Mouse (Mus musculus) kidney, embryonic 15.5 days (tissue): ENCODE measurements around the gene Tmem203. TPM values are rescaled to one million over a fixed set of nuclear protein-coding genes. Genes with fewer than 3 reads are reported as not detected.

ENCODE experiments used
- ATAC-seq: fragments of 200-750 bp; cut with Nextera tagmentation; replicated peaks from 2 replicates; pipeline ENCODE4 v1.8.0; 2017; ENCODE audit warnings: moderate TSS enrichment; ENCODE audit not compliant: low FRiP score
- H3K27ac ChIP-seq: fragments of 300-500 bp; sonication (generic); 2 replicates; pipeline ENCODE4 v1.5.1; 2015; ENCODE audit warnings: mild to moderate bottlenecking, inconsistent platforms
- H3K27me3 ChIP-seq: fragments of 300-500 bp; sonication (generic); 2 replicates; pipeline ENCODE4 v1.6.1; 2015; ENCODE audit warnings: inconsistent platforms
- H3K36me3 ChIP-seq: fragments of 300-500 bp; sonication (generic); 2 replicates; pipeline ENCODE4 v1.6.1; 2015; ENCODE audit warnings: inconsistent platforms
- H3K4me1 ChIP-seq: fragments of 300-500 bp; sonication (generic); 2 replicates; pipeline ENCODE4 v1.6.1; 2015; ENCODE audit warnings: inconsistent platforms
- H3K4me2 ChIP-seq: fragments of 300-500 bp; sonication (generic); 2 replicates; pipeline ENCODE4 v1.6.1; 2015; ENCODE audit warnings: moderate library complexity, mild to moderate bottlenecking, inconsistent platforms
- H3K4me3 ChIP-seq: fragments of 300-500 bp; sonication (generic); replicated peaks from 2 replicates; pipeline ENCODE4 v1.5.1; 2015; ENCODE audit warnings: mild to moderate bottlenecking, inconsistent platforms
- H3K9ac ChIP-seq: fragments of 300-500 bp; sonication (generic); 2 replicates; pipeline ENCODE4 v1.6.1; 2015; ENCODE audit warnings: mild to moderate bottlenecking, inconsistent platforms
- H3K9me3 ChIP-seq: fragments of 300-500 bp; sonication (generic); replicated peaks from 2 replicates; pipeline ENCODE4 v1.6.1; 2016; ENCODE audit warnings: inconsistent platforms
- WGBS: fragments of 180-500 bp; shearing (Covaris S2); methylation state at CpG from one replicate; pipeline ENCODE4 v1.1.7; 2015; ENCODE audit warnings: mixed read lengths; 5-methylcytosine and 5-hydroxymethylcytosine counted together
- polyA plus RNA-seq: library from polyadenylated mRNA; unstranded; fragments of >200 nt; fragmentation: Nextera tagmentation; extraction: Ambion mirVana; gene quantifications from 2 replicates; pipeline ENCODE4 v1.2.1, GENCODE M21; 2015

The Tmem203 gene
- polyA plus RNA-seq, 1 experiment from 2014 or later = 23.4 TPM

GRCm38 (mm10) chr2:25234551-25235220, 20.6 kb upstream of the Tmem203 start:
- ATAC-seq = no peak
- no peak overlapping the region for H3K4me2 ChIP-seq
- no peaks in the 10 kb centered on the region for H3K36me3 ChIP-seq
- WGBS = 68% methylated on average over 5 of the region's 5 CpGs
- H3K4me3 ChIP-seq = no peak overlapping the region
- no peaks in the 10 kb centered on the region for H3K27me3 ChIP-seq
- peaks cover 9% of the 10 kb centered on the region for H3K4me1 ChIP-seq
- no peaks in the 10 kb centered on the region for H3K9me3 ChIP-seq
- H3K9ac ChIP-seq = no peak overlapping the region
- H3K27ac ChIP-seq = peak overlapping the region; percentile 61

GRCm38 (mm10) chr2:25236614-25237013, 18.6 kb upstream of the Tmem203 start, which contains the start of gene Rnf224:
Rnf224 (minus strand) TSS chr2:25236787.
- H3K36me3 ChIP-seq = no peaks in the 10 kb centered on the region
- peaks cover 24% of the 10 kb centered on the region for H3K4me1 ChIP-seq
- ATAC-seq = no peak
- no peaks in the 10 kb centered on the region for H3K9me3 ChIP-seq
- H3K4me3 ChIP-seq = no peak within 1 kb of the TSS
- 31% methylated on average over 8 of the region's 8 CpGs for WGBS
- H3K27ac ChIP-seq = no peak within 1 kb of the TSS
- H3K27me3 ChIP-seq = peaks cover 8% of the 10 kb centered on the region
- no peak within 1 kb of the TSS for H3K9ac ChIP-seq
- no peak within 1 kb of the TSS for H3K4me2 ChIP-seq

- no peak overlapping the region for H3K9ac ChIP-seq
- no peak overlapping the region for H3K4me2 ChIP-seq
- ATAC-seq = no peak
- peaks cover 16% of the 10 kb centered on the region for H3K27me3 ChIP-seq
- peaks cover 33% of the 10 kb centered on the region for H3K4me1 ChIP-seq
- H3K27ac ChIP-seq = no peak overlapping the region
- H3K4me3 ChIP-seq = no peak overlapping the region
- H3K9me3 ChIP-seq = no peaks in the 10 kb centered on the region
- 61% methylated on average over 4 of the region's 4 CpGs for WGBS
- no peaks in the 10 kb centered on the region for H3K36me3 ChIP-seq
Observed at GRCm38 (mm10) chr2:25237522-25237921, 17.7 kb upstream of the Tmem203 start.

DNA sequence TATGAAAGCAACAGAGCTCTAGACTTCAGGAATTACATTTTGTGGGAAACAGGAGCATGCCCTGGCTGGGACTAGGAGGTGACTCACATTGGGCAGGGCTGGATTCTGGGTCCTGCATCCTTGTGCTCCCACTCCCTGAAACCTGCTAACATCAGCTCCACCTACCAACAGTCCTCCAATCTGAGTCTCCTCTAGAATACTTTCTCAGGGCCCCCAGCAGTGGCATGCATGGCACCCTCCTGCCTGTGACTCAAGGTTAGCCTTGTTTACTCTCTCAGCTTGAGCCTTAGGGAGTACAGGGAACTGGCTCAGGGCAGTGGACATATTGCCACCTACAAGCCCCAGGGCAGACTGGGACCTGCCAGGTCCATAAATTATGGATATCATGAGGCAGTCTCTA, 17.1 kb upstream of the Tmem203 start:
- no peak overlapping the region for H3K4me2 ChIP-seq
- no peak overlapping the region for H3K4me3 ChIP-seq
- H3K27ac ChIP-seq = no peak overlapping the region
- no peak overlapping the region for H3K9ac ChIP-seq
- ATAC-seq = no peak
- no peaks in the 10 kb centered on the region for H3K36me3 ChIP-seq
- H3K27me3 ChIP-seq = peaks cover 22% of the 10 kb centered on the region
- peaks cover 39% of the 10 kb centered on the region for H3K4me1 ChIP-seq
- H3K9me3 ChIP-seq = no peaks in the 10 kb centered on the region

- Histone ChIP-seq H3K27ac (no peak overlapping the region), H3K9ac (no peak overlapping the region), H3K9me3 (no peaks in the 10 kb centered on the region), H3K4me1 (peaks cover 38% of the 10 kb centered on the region), H3K27me3 (peaks cover 28% of the 10 kb centered on the region), H3K36me3 (no peaks in the 10 kb centered on the region), H3K4me3 (no peak overlapping the region), H3K4me2 (no peak overlapping the region)
- no peak for ATAC-seq
- WGBS = 79% methylated on average over 3 of the region's 3 CpGs
Observed at GRCm38 (mm10) chr2:25239766-25240165, 15.5 kb upstream of the Tmem203 start.

- H3K9me3 ChIP-seq = no peaks in the 10 kb centered on the region
- peak overlapping the region; percentile 99 for H3K4me2 ChIP-seq
- H3K4me1 ChIP-seq = peaks cover 38% of the 10 kb centered on the region
- H3K36me3 ChIP-seq = no peaks in the 10 kb centered on the region; the same call in 1 of the 2 replicates
- peaks cover 28% of the 10 kb centered on the region for H3K27me3 ChIP-seq
- H3K27ac ChIP-seq = peak overlapping the region; percentile 78
- peak overlapping the region; percentile 62 for H3K4me3 ChIP-seq
- H3K9ac ChIP-seq = peak overlapping the region; percentile 32
- WGBS = 46% methylated on average over 8 of the region's 8 CpGs
- no peak; the same call in 1 of the 2 replicates for ATAC-seq
Observed at GRCm38 (mm10) chr2:25240310-25240709, 14.9 kb upstream of the Tmem203 start.

DNA sequence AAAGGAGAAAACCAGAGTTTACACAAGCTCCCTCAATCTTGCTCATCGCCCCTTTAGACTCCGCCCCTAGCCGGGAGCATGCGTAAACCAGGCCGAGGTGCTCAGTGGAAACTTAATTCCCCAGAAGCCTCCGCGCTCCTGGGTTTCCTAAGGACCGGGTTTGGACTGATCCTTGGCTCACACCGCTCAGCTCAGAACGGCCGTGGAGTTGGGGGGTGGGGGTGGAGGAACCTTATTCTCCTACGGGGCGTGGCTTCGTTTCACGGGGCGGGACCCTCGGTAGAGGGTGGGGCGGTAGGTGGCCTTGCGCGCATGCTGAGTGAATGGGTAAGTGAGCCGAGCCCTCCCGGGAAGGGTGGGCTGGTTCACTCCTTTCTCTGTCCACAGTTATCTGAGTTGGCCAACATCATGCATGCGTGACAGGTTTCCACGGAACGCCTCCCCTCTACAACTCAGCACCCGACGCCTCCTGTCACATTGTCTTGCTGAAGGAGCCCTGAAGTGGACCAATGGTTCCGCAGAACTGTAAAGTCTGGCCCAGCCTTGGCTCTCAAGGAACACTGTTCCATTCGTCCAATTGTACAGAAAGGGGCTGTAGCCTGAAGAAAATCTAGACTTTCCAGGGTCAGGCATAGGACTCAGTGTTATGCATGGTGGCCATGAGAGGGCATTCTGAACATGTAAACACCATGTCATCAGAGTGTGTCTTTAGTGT, 14.4 kb upstream of the Tmem203 start:
- peak overlapping the region; percentile 99 for H3K4me2 ChIP-seq
- H3K27ac ChIP-seq = peak overlapping the region; percentile 78
- H3K9me3 ChIP-seq = no peaks in the 10 kb centered on the region
- H3K4me3 ChIP-seq = peak overlapping the region; percentile 62
- peak; percentile 85 for ATAC-seq
- peaks cover 28% of the 10 kb centered on the region for H3K27me3 ChIP-seq
- H3K4me1 ChIP-seq = peaks cover 38% of the 10 kb centered on the region
- peaks cover under 1% of the 10 kb centered on the region; the same call in 1 of the 2 replicates for H3K36me3 ChIP-seq
- WGBS = 1% methylated on average over 29 of the region's 29 CpGs
- peak overlapping the region; percentile 32 for H3K9ac ChIP-seq

DNA sequence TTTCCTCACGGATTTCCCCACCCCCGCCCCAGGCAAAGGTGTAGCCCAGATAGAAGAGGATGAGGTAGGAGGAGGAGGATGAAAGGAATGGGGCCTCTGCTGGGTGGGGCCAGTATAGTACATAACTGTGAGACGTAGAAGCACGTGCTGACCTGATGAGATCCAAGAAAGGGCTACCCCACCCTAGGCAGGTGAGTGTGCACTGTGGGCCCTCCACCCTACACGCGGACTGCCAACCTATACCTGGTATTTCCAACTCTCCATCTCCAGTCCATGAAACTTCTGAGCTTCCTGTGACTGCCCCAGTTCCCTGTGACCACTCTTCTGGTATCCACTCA, 13.8 kb upstream of the Tmem203 start:
- Histone ChIP-seq H3K9me3 (no peaks in the 10 kb centered on the region), H3K27ac (peak overlapping the region; percentile 78), H3K36me3 (peaks cover 6% of the 10 kb centered on the region), H3K4me3 (peak overlapping the region; percentile 62), H3K4me2 (peak overlapping the region; percentile 99), H3K4me1 (peaks cover 36% of the 10 kb centered on the region), H3K9ac (no peak overlapping the region), H3K27me3 (peaks cover 28% of the 10 kb centered on the region)
- peak; percentile 19 for ATAC-seq
- 18% methylated on average over 6 of the region's 6 CpGs for WGBS

GRCm38 (mm10) chr2:25242101-25242506, 13.1 kb upstream of the Tmem203 start, which contains the start of the genes Rnf208 and Cysrt1:
Rnf208 (plus strand) TSS chr2:25242255.
Cysrt1 (minus strand) TSS chr2:25242452.
- no peak for ATAC-seq
- peaks cover 13% of the 10 kb centered on the region for H3K36me3 ChIP-seq
- H3K4me2 ChIP-seq = peak within 1 kb of the TSS; percentile 99
- H3K4me1 ChIP-seq = peaks cover 33% of the 10 kb centered on the region
- H3K9ac ChIP-seq = peak within 1 kb of the TSS; percentile 63
- H3K4me3 ChIP-seq = peak within 1 kb of the TSS; percentile 62
- H3K27me3 ChIP-seq = peaks cover 28% of the 10 kb centered on the region
- peak within 1 kb of the TSS; percentile 78 for H3K27ac ChIP-seq
- WGBS = 0% methylated on average over 53 of the region's 59 CpGs
- H3K9me3 ChIP-seq = no peaks in the 10 kb centered on the region

DNA sequence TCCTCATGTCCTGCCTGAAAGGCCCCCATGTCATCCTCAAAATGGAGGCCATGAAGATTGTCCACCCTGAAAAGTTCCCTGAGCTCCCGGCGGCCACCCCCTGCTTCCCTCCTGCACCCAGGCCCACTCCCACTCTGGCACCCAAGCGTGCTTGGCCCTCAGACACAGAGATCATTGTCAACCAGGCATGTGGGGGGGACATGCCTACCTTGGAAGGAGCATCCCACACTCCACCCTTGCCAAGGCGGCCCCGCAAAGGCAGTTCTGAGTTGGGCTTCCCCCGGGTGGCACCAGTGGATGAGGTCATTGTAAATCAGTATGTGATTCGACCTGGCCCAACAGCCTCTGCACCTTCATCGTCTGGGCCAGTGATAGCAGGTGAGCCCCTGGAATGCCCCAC, 11.9 kb upstream of the Tmem203 start:
- H3K9me3 ChIP-seq = no peaks in the 10 kb centered on the region
- H3K9ac ChIP-seq = peak overlapping the region; percentile 63; the same call in 1 of the 2 replicates
- ATAC-seq = no peak
- WGBS = 79% methylated on average over 8 of the region's 8 CpGs
- no peak overlapping the region for H3K27ac ChIP-seq
- peaks cover 28% of the 10 kb centered on the region for H3K27me3 ChIP-seq
- peak overlapping the region; percentile 62; the same call in 1 of the 2 replicates for H3K4me3 ChIP-seq
- peaks cover 25% of the 10 kb centered on the region for H3K36me3 ChIP-seq
- H3K4me2 ChIP-seq = peak overlapping the region; percentile 99; the same call in 1 of the 2 replicates
- peaks cover 33% of the 10 kb centered on the region for H3K4me1 ChIP-seq

DNA sequence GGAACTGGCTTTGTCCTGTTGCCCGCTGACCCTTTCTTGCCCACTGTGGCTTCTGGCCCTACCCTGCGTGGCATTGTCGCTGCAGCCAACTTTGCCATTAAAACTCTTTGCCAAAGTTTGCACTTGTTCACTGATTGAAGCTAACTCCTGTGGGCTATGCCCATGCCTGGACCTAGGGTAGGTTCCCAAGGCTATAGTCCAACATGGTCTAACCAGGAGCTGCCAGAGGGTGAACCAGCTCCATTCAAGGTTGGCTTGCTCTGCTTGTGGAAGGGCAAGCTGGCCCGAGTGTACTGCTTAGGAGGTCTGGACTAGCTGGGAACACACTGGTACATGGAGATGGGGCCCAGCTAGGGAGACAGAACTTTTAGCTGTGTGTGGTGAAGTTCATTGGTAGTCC, 11.1 kb upstream of the Tmem203 start:
- no peak overlapping the region for H3K9ac ChIP-seq
- peaks cover 32% of the 10 kb centered on the region for H3K36me3 ChIP-seq
- H3K27ac ChIP-seq = no peak overlapping the region
- ATAC-seq = no peak
- no peak overlapping the region for H3K4me2 ChIP-seq
- H3K4me3 ChIP-seq = no peak overlapping the region
- peaks cover 33% of the 10 kb centered on the region for H3K4me1 ChIP-seq
- WGBS = 89% methylated on average over 4 of the region's 4 CpGs
- peaks cover 28% of the 10 kb centered on the region for H3K27me3 ChIP-seq
- no peaks in the 10 kb centered on the region for H3K9me3 ChIP-seq
